Mouse (Mus musculus): ENCODE results near the gene Ank3.

Ank3 gene

GRCm38 (mm10) chr10:69779246-69779645 is 380.7 kb downstream of the Ank3 start:
- DNase-seq (ENCODE audit: low spot score) = no peak

- peak; percentile 43 for DNase-seq (ENCODE audit: low spot score)
Observed at GRCm38 (mm10) chr10:69781491-69781890, 382.9 kb downstream of the Ank3 start.

GRCm38 (mm10) chr10:69785235-69785634 is 386.7 kb downstream of the Ank3 start:
- DNase-seq (ENCODE audit: low spot score) = peak; percentile 34

GRCm38 (mm10) chr10:69785692-69786091 is 387.1 kb downstream of the Ank3 start:
- no peak for DNase-seq (ENCODE audit: low spot score)

GRCm38 (mm10) chr10:69786220-69786993 is 387.8 kb downstream of the Ank3 start:
- DNase-seq (ENCODE audit: low spot score) = no peak

- DNase-seq (ENCODE audit: low spot score) = peak; percentile 24
Observed at GRCm38 (mm10) chr10:69787379-69787778, 388.8 kb downstream of the Ank3 start.

- DNase-seq (ENCODE audit: low spot score) = no peak
Observed at GRCm38 (mm10) chr10:69790606-69791005, 392.0 kb downstream of the Ank3 start.

- no peak for DNase-seq (ENCODE audit: low spot score)
Observed at GRCm38 (mm10) chr10:69791951-69792350, 393.4 kb downstream of the Ank3 start.

GRCm38 (mm10) chr10:69792400-69792799 is 393.8 kb downstream of the Ank3 start:
- DNase-seq (ENCODE audit: low spot score) = peak; percentile 26

- DNase-seq (ENCODE audit: low spot score) = peak; percentile 86
Observed at GRCm38 (mm10) chr10:69793079-69793478, 394.5 kb downstream of the Ank3 start.

- no peak for DNase-seq (ENCODE audit: low spot score)
Observed at GRCm38 (mm10) chr10:69795656-69796055, 397.1 kb downstream of the Ank3 start.

GRCm38 (mm10) chr10:69796421-69796886 is 397.9 kb downstream of the Ank3 start:
- DNase-seq (ENCODE audit: low spot score) = peak; percentile 59

- peak; percentile 49 for DNase-seq (ENCODE audit: low spot score)
Observed at GRCm38 (mm10) chr10:69803135-69803756, 404.7 kb downstream of the Ank3 start.

- no peak for DNase-seq (ENCODE audit: low spot score)
Observed at GRCm38 (mm10) chr10:69804613-69805012, 406.0 kb downstream of the Ank3 start.

- DNase-seq (ENCODE audit: low spot score) = no peak
Observed at GRCm38 (mm10) chr10:69810785-69811184, 412.2 kb downstream of the Ank3 start.

- no peak for DNase-seq (ENCODE audit: low spot score)
Observed at GRCm38 (mm10) chr10:69813823-69814522, 415.4 kb downstream of the Ank3 start.

- DNase-seq (ENCODE audit: low spot score) = no peak
Observed at GRCm38 (mm10) chr10:69821245-69821644, 422.7 kb downstream of the Ank3 start.

GRCm38 (mm10) chr10:69828770-69829169 is 430.2 kb downstream of the Ank3 start:
- no peak for DNase-seq (ENCODE audit: low spot score)

- no peak for DNase-seq (ENCODE audit: low spot score)
Observed at GRCm38 (mm10) chr10:69829236-69829635, 430.7 kb downstream of the Ank3 start.

- DNase-seq (ENCODE audit: low spot score) = no peak
Observed at GRCm38 (mm10) chr10:69831568-69831967, 433.0 kb downstream of the Ank3 start.

GRCm38 (mm10) chr10:69832241-69832640 is 433.7 kb downstream of the Ank3 start:
- no peak for DNase-seq (ENCODE audit: low spot score)

GRCm38 (mm10) chr10:69832822-69833221 is 434.2 kb downstream of the Ank3 start:
- no peak for DNase-seq (ENCODE audit: low spot score)

GRCm38 (mm10) chr10:69834700-69835099 is 436.1 kb downstream of the Ank3 start:
- DNase-seq (ENCODE audit: low spot score) = no peak
